Mouse (Mus musculus) lung, embryonic 16.5 days (tissue): Measurements from ENCODE around the gene Tmem214. TPM values are rescaled to one million over a fixed set of nuclear protein-coding genes. Genes with fewer than 3 reads are reported as not detected.

Source experiments
- ATAC-seq: fragments of 200-750 bp; cut with Nextera tagmentation; 2 replicates; pipeline ENCODE4 v1.8.0; 2017; ENCODE audit warnings: low read depth, mild to moderate bottlenecking, moderate library complexity
- H3K27ac ChIP-seq: fragments of 300-500 bp; sonication (generic); 2 replicates; pipeline ENCODE4 v1.5.1; 2014; ENCODE audit warnings: mild to moderate bottlenecking, control low read depth, low read length
- H3K27me3 ChIP-seq: fragments of 300-500 bp; sonication (generic); 2 replicates; pipeline ENCODE4 v1.6.1; 2014; ENCODE audit warnings: low read depth, low read length, mixed read lengths; ENCODE audit not compliant: control insufficient read depth, insufficient read depth
- H3K36me3 ChIP-seq: fragments of 300-500 bp; sonication (generic); 2 replicates; pipeline ENCODE4 v1.6.1; 2014; ENCODE audit warnings: low read length; ENCODE audit not compliant: control insufficient read depth, insufficient read depth
- H3K4me1 ChIP-seq: fragments of 300-500 bp; sonication (generic); replicated peaks from 2 replicates; pipeline ENCODE4 v1.6.1; 2014; ENCODE audit warnings: low read length, mixed read lengths; ENCODE audit not compliant: control insufficient read depth, insufficient read depth
- H3K4me2 ChIP-seq: fragments of 300-500 bp; sonication (generic); 2 replicates; pipeline ENCODE4 v1.6.1; 2014; ENCODE audit warnings: low read depth, low read length, control low read depth
- H3K4me3 ChIP-seq: fragments of 300-500 bp; sonication (generic); 2 replicates; pipeline ENCODE4 v1.5.1; 2014; ENCODE audit warnings: mild to moderate bottlenecking, low read length, control low read depth
- H3K9ac ChIP-seq: fragments of 300-500 bp; sonication (generic); 2 replicates; pipeline ENCODE4 v1.6.1; 2014; ENCODE audit warnings: low read length, control low read depth
- H3K9me3 ChIP-seq: fragments of 300-500 bp; sonication (generic); 2 replicates; pipeline ENCODE4 v1.6.1; 2016; ENCODE audit warnings: low read length; ENCODE audit not compliant: control insufficient read depth
- WGBS: fragments of 180-500 bp; shearing (Covaris S2); extraction: QIAGEN DNeasy Blood & Tissue Kit; methylation state at CpG from one replicate; pipeline ENCODE4 v1.1.7; 2014; 5-methylcytosine and 5-hydroxymethylcytosine counted together
- polyA plus RNA-seq: library from polyadenylated mRNA; unstranded; fragments of >200 nt; fragmentation: Nextera tagmentation; extraction: Ambion mirVana; gene quantifications from 2 replicates; pipeline ENCODE4 v1.2.1, GENCODE M21; 2015

Tmem214 gene
- polyA plus RNA-seq, 1 experiment from 2014 or later, result 84.4 TPM

DNA sequence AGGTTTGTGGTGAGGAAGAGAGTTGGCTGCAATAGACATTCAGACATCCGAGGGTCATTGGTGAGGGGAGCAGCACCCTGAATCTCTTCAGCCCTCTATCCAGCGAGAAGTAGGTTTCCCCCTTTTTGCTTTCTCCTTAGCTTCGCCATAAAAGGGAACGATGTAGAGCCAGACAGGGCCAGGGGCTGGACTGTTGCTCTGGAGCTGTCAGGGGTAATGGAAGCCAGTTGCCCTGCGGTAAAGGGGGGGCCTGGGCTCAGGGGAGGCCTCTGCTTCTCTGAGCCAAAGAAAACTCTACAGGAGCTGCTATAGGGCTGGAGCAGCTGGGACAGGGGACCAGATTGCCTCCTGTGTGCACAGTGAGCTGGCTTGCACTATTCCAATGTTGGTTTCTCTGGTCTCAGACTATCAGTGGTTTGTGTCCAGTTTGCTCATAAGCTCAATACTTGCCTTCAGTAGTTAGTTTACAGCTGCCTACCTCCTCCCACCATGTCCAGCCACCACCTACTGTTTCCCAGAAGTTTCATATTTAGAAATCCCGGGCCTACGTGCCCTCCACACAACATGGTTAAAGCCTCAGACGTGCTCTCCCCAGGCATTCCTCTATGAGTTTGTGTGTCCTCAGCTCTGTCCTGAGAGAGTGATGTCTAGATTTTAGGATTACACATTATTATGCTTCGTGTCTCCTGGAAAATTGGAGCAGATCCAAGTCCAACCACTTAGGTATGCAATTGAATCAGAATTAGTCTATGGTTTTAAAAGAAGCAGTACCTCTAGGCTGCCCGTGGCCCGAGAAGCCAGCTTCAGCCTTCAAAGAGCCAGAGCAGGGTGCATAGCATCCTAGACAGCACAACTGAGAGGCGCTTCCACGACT, 40.9 kb downstream of the Tmem214 start:
- peak overlapping the region; percentile 73 for H3K4me3 ChIP-seq
- H3K9ac ChIP-seq, result peak overlapping the region; percentile 79
- H3K4me1 ChIP-seq, result peaks cover 53% of the 10 kb centered on the region
- 32% methylated on average over 13 of the region's 13 CpGs for WGBS
- H3K27ac ChIP-seq, result peak overlapping the region; percentile 98
- H3K4me2 ChIP-seq, result peak overlapping the region; percentile 97
- H3K9me3 ChIP-seq, result no peaks in the 10 kb centered on the region
- ATAC-seq, result peak; percentile 43
- H3K36me3 ChIP-seq, result peaks cover 19% of the 10 kb centered on the region; the same call in 1 of the 2 replicates
- H3K27me3 ChIP-seq, result no peaks in the 10 kb centered on the region

DNA sequence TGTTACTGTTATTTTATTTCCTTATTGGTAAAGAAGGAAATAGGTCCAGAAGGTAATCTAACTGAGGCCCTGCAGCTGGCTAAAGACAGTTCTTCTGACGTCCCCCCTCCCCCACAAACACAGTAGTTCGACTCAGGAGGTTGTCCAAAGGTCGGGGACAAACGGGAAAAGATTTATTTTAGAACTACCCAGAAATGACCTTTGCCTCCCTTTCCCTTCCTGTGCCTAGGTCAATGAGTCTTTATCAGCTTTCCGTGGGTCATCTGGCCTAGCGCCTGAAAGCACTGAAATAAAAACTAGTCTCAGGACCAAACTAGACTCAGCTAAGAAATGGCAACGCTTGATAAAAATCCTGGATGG, 41.5 kb downstream of the Tmem214 start:
- 28% methylated on average over 7 of the region's 7 CpGs for whole genome bisulfite sequencing
- Histone ChIP-seq H3K27ac (peak overlapping the region; percentile 98), H3K4me3 (no peak overlapping the region), H3K9ac (no peak overlapping the region), H3K4me2 (no peak overlapping the region), H3K4me1 (peaks cover 53% of the 10 kb centered on the region), H3K9me3 (no peaks in the 10 kb centered on the region), H3K36me3 (peaks cover 16% of the 10 kb centered on the region; the same call in 1 of the 2 replicates), H3K27me3 (no peaks in the 10 kb centered on the region)
- no peak for ATAC-seq

DNA sequence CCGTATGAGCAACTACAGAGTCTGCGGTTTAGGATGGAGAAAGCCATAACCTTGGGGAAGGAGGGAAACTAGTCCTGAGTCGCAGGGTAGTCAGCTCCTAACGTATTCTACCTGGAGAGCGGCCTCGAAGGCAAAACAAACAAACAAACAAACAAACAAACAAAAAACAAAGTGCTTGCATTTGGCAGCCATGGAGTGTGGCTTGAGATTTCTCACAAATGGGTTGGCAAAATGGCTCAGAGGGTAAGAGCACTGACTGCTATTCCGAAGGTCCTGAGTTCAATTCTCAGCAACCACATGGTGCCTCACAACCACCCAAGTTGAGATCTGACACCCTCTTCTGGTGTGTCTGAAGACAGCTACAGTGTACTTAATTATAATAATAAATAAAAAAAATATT, 42.1 kb downstream of the Tmem214 start:
- no peaks in the 10 kb centered on the region for H3K27me3 ChIP-seq
- peaks cover 53% of the 10 kb centered on the region for H3K4me1 ChIP-seq
- no peaks in the 10 kb centered on the region for H3K9me3 ChIP-seq
- ATAC-seq, result no peak
- no peak overlapping the region for H3K4me3 ChIP-seq
- H3K27ac ChIP-seq, result peak overlapping the region; percentile 98; the same call in 1 of the 2 replicates
- H3K9ac ChIP-seq, result no peak overlapping the region
- 77% methylated on average over 7 of the region's 7 CpGs for WGBS
- no peak overlapping the region for H3K4me2 ChIP-seq
- H3K36me3 ChIP-seq, result peaks cover 11% of the 10 kb centered on the region; the same call in 1 of the 2 replicates

DNA sequence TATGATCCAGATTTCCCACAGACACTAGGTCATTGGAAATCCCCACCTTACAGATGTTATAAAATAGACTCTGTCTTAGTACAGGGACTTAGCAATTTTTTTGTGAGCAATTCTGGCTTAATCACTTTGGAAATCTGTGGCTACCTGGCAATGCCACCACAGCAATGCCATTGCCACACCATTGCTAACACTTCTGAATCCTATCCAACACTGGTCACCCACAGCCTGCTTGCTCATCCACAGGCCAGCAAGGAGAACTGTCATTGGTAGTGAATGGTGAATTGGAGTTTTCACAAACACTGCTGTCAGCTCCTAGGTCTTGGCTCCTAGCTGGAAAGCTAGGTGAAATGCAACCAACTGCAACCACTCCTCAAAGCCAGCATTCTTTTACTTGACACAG, 42.7 kb downstream of the Tmem214 start:
- Histone ChIP-seq H3K27ac (no peak overlapping the region), H3K9ac (no peak overlapping the region), H3K4me3 (no peak overlapping the region), H3K9me3 (no peaks in the 10 kb centered on the region), H3K4me1 (peaks cover 54% of the 10 kb centered on the region), H3K4me2 (no peak overlapping the region), H3K36me3 (peaks cover 5% of the 10 kb centered on the region; the same call in 1 of the 2 replicates), H3K27me3 (no peaks in the 10 kb centered on the region)
- ATAC-seq, result no peak

DNA sequence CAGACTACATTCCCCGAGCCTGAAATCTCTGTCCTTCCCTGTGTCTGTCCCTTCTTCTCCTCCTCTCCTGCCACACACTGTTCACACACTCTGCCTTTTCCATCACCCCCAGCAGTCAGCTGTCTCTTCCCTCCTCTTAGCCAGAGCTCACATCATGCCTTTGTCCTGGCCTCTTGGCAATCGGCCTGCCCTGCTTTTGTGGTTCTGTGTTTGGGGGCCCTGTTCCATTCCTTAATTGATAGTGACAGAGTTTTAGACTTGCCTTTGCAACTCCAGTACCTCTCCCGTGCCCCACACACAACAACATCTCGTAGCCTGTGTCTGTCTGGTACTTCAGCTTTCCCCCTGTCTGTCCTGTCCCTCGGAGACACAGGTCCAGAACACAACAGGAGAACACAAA, 44.3 kb downstream of the Tmem214 start:
- WGBS, result 41% methylated on average over 5 of the region's 5 CpGs
- no peaks in the 10 kb centered on the region for H3K27me3 ChIP-seq
- peaks cover 3% of the 10 kb centered on the region for H3K36me3 ChIP-seq
- H3K4me1 ChIP-seq, result peaks cover 48% of the 10 kb centered on the region
- H3K27ac ChIP-seq, result peak overlapping the region; percentile 98
- H3K4me3 ChIP-seq, result no peak overlapping the region
- no peaks in the 10 kb centered on the region for H3K9me3 ChIP-seq
- H3K4me2 ChIP-seq, result peak overlapping the region; percentile 84; the same call in 1 of the 2 replicates
- ATAC-seq, result no peak
- H3K9ac ChIP-seq, result peak overlapping the region; percentile 44

DNA sequence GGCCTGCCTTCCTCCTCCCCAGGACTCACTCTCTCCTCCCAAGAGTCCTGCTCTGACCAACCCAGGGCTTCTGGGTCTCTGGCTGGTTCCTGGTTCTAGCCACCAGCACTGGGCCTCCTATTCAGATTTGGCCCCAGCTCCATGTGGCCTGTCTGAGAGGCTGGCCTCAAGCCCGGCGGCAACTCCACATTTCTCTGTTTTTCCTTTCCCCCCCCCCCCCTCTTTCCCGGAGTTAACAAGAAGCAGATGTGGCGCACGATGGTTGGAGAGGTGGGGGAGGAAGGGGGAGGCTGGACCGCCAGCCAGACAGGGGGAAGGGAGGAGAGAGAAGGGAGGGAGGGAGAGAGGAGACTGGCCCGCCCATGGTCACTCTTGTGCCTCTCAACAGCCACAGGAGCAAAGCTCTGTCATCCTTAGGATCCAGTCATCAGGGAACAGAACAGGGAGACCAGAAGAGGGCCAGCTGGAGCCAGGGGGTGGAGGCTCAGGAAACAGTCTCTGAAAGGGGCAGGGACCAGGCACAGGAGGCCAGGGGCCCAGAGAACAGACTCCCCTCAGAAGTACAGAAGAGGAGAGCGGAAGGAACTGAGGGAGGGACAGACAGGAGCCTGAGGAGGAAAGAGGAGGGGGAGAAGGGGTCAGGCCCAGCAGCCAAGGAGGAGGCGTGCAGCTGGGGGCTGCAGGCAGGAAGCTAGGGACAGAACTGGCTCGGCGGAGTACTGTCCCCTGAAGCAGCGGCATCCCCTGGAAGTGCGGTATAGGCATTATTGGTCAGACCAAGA, 45.4 kb downstream of the Tmem214 start, which contains the start of gene Emilin1:
TSS of gene Emilin1 (plus strand) at position 343 of the 782 bp plus-strand sequence.
- peak within 1 kb of the TSS; percentile 84 for H3K4me2 ChIP-seq
- peaks cover 6% of the 10 kb centered on the region for H3K36me3 ChIP-seq
- no peaks in the 10 kb centered on the region for H3K9me3 ChIP-seq
- peak; percentile 85 for ATAC-seq
- 11% methylated on average over 12 of the region's 13 CpGs for WGBS
- peaks cover 43% of the 10 kb centered on the region for H3K4me1 ChIP-seq
- peak within 1 kb of the TSS; percentile 98 for H3K27ac ChIP-seq
- H3K9ac ChIP-seq, result peak within 1 kb of the TSS; percentile 81
- peak within 1 kb of the TSS; percentile 67 for H3K4me3 ChIP-seq
- no peaks in the 10 kb centered on the region for H3K27me3 ChIP-seq

DNA sequence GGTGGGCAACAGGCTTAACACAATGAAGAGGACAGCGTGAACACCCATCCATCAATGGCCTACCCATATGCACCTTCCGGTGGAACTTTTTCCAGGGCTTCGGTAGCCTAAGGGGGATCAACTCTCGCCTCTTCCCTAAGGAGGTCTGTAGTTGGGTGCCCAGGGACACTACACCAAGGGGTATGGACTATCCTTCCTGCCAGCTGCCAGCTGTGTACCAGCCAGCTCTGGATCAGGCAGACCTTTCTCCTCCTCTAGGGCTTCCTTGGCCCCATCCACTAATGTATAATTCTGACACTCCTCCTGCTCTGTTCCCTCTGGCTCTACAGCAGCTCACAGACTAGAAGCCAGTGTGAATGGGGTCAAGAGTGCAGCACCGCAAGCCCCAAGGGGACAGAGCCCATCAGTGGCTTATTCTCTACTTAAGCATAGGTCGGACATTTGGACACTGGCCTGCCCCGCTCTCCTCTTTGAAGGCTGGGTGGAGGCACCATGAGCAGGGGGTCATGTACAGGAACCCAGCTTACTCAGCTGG, 46.4 kb downstream of the Tmem214 start:
- 33% methylated on average over 7 of the region's 7 CpGs for WGBS
- Histone ChIP-seq H3K4me2 (peak overlapping the region; percentile 84), H3K4me1 (peaks cover 34% of the 10 kb centered on the region), H3K9me3 (no peaks in the 10 kb centered on the region), H3K27me3 (no peaks in the 10 kb centered on the region), H3K36me3 (peaks cover 10% of the 10 kb centered on the region), H3K27ac (peak overlapping the region; percentile 98), H3K4me3 (peak overlapping the region; percentile 67), H3K9ac (peak overlapping the region; percentile 81)
- ATAC-seq, result no peak

DNA sequence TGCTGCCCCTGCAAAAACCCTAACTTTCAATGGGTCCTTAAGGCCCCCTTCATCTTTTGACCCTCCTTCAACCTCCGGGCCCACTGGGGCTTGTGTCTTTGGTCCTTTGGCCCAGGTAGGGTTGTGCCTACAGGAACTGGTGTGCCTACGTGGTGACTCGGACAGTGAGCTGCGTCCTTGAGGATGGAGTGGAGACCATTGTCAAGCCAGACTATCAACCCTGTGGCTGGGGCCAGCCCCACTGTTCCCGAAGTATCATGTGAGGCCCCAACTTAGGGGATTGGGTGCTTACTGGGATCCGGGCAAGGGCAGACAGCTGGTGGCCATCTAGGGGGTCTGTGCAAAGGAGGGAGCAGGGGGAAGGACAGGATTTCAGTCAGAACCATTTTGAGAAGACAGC, 47.0 kb downstream of the Tmem214 start:
- H3K4me1 ChIP-seq, result peaks cover 28% of the 10 kb centered on the region
- peak overlapping the region; percentile 81 for H3K9ac ChIP-seq
- H3K36me3 ChIP-seq, result peaks cover 10% of the 10 kb centered on the region
- ATAC-seq, result no peak
- no peaks in the 10 kb centered on the region for H3K9me3 ChIP-seq
- WGBS, result 40% methylated on average over 6 of the region's 6 CpGs
- H3K27me3 ChIP-seq, result no peaks in the 10 kb centered on the region
- peak overlapping the region; percentile 98 for H3K27ac ChIP-seq
- H3K4me3 ChIP-seq, result peak overlapping the region; percentile 67
- H3K4me2 ChIP-seq, result peak overlapping the region; percentile 84

DNA sequence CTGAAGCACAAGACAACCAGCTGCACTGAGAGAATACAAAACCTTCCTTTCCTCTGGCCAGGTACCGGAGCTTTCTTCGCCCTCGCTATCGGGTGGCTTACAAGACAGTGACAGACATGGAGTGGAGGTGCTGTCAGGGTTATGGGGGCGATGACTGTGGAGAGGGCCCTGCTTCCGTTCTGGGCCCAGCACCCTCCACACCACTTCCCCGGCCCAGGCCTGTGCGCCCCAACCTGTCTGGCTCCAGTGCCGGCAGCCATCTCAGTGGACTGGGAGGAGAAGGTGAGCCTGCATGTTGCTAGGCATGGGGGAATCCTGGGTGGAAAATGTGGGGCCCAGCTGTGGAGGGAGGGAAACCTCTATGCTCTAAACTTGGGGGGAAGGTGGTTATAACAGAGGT, 47.6 kb downstream of the Tmem214 start:
- ATAC-seq, result no peak
- peak overlapping the region; percentile 81 for H3K9ac ChIP-seq
- peak overlapping the region; percentile 84 for H3K4me2 ChIP-seq
- peaks cover 10% of the 10 kb centered on the region for H3K36me3 ChIP-seq
- 35% methylated on average over 9 of the region's 9 CpGs for WGBS
- peaks cover 32% of the 10 kb centered on the region for H3K4me1 ChIP-seq
- peak overlapping the region; percentile 67 for H3K4me3 ChIP-seq
- H3K9me3 ChIP-seq, result no peaks in the 10 kb centered on the region
- no peaks in the 10 kb centered on the region for H3K27me3 ChIP-seq
- H3K27ac ChIP-seq, result peak overlapping the region; percentile 98
